Mouse (Mus musculus) ES-Bruce4 (cell line): Measurements from ENCODE around the gene Flad1. TPM values are rescaled to one million over a fixed set of nuclear protein-coding genes. Genes with fewer than 3 reads are reported as not detected.

Source experiments
- H3K27ac ChIP-seq: 2 replicates; pipeline ENCODE4 v1.5.1; 2012; ENCODE audit warnings: low read length, inconsistent platforms; ENCODE audit not compliant: insufficient read depth
- H3K27me3 ChIP-seq: 2 replicates; pipeline ENCODE4 v1.6.1; 2012; ENCODE audit warnings: mild to moderate bottlenecking, low read length, inconsistent platforms; ENCODE audit not compliant: control insufficient read depth, poor library complexity, insufficient read depth, severe bottlenecking
- H3K36me3 ChIP-seq: 2 replicates; pipeline ENCODE4 v1.6.1; 2012; ENCODE audit warnings: inconsistent platforms, mild to moderate bottlenecking, low read length, moderate library complexity; ENCODE audit not compliant: control insufficient read depth, poor library complexity, insufficient read depth, severe bottlenecking
- H3K4me1 ChIP-seq: one replicate; pipeline ENCODE4 v1.8.1; 2011; ENCODE audit warnings: low read length; ENCODE audit not compliant: control insufficient read depth, insufficient read depth
- H3K4me3 ChIP-seq: 2 replicates; pipeline ENCODE4 v1.5.1; 2011; ENCODE audit warnings: low read depth, mild to moderate bottlenecking, low read length
- H3K9ac ChIP-seq: 2 replicates; pipeline ENCODE4 v1.6.1; 2012; ENCODE audit warnings: low read depth, mild to moderate bottlenecking, inconsistent platforms; ENCODE audit not compliant: poor library complexity, severe bottlenecking
- H3K9me3 ChIP-seq: replicated peaks from 2 replicates; pipeline ENCODE4 v1.6.1; 2012; ENCODE audit warnings: mild to moderate bottlenecking, low read length, inconsistent platforms; ENCODE audit not compliant: control insufficient read depth, poor library complexity, insufficient read depth, severe bottlenecking
- CTCF ChIP-seq: IDR thresholded peaks from one replicate; pipeline ENCODE4 v1.8.1; 2011; ENCODE audit warnings: low read depth, low read length
- EP300 ChIP-seq: IDR thresholded peaks from 2 replicates; pipeline ENCODE4 v1.6.1; 2011; ENCODE audit warnings: low read depth, low read length; ENCODE audit not compliant: insufficient read depth
- POLR2A ChIP-seq: IDR thresholded peaks from one replicate; pipeline ENCODE4 v1.8.1; 2011; ENCODE audit warnings: low read length; ENCODE audit not compliant: insufficient read depth
- polyA plus RNA-seq: library from polyadenylated mRNA; stranded (reverse); fragments of >200 nt; gene quantifications from 2 replicates; pipeline ENCODE4 v1.2.4, GENCODE M21; 2011; ENCODE audit warnings: low read depth; ENCODE audit not compliant: missing spikeins, insufficient read depth, insufficient read length

The Flad1 gene
- polyA plus RNA-seq, 1 experiment: 25.1 TPM

DNA sequence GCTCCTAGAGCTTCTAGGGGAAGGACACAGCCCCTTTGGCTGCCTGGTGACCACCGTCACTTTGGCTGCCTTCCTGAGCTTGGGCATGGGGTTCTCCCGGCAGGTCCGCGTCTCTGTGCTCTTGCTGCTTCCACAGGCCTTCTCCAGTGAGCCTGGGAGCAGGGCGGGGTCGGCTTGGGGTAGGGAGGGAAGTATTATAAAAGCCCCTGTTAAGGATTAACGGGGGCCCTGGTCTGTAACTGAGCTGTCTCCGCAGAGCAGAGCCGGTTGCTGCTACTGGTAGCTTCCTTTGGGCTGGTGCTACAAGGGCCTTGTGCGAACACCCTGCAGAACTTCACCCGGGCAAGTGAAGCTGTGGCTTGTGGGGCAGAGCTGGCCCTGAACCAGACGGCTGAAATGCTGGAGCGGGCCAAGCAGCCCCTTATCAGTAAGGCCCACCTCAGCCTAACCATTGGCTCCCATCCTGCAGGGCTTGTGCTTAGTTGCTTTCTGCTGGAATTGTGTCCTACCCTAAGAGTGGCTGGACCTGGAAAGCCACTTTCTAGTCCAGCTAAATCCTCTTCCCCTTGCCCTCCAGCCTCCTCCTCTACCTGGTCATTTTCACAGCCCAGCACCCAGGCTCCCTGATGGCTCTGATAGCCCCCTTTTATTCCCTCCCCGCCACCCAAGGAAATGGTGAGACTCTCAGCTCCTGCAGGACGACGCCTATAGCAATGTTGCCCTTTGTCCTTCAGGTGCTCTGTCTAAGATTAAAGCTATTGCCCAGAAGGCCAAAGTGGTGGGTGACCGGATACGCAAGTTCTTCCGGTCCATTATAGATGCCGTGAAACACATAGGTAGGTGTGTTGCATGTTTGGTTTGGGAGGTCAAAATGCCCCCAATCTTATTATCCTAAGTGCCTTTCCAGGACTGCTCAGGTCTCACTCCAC lies 45.9 kb downstream of the Flad1 start:
- Histone ChIP-seq H3K27ac (no peak overlapping the region), H3K9me3 (no peaks in the 10 kb centered on the region), H3K27me3 (no peaks in the 10 kb centered on the region), H3K4me3 (peak overlapping the region; percentile 18), H3K9ac (no peak overlapping the region), H3K4me1 (peaks cover 2% of the 10 kb centered on the region), H3K36me3 (no peaks in the 10 kb centered on the region)
- no peak for TF ChIP-seq CTCF
- TF ChIP-seq POLR2A: no peak
- TF ChIP-seq EP300: no peak

DNA sequence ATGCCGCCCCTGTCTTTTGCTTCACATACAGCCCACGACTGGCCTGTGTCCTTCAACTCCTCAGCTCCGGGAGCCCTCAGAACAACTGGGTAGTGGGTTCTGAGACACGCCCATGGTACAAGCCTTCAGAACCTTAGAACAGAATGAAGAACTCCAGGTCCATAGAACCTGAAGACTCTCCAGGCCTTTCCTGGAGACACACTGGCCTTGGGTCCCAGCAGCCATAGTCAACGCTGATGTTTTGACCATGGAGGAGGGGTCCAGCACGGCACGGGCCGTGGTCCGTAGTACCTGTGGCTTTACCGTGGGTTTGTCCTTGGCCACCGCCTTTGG lies 46.6 kb downstream of the Flad1 start, which contains the start of gene Dcst1:
Dcst1 (minus strand) TSS at position 101 of the 333 bp plus-strand sequence.
- H3K9ac ChIP-seq: no peak within 1 kb of the TSS
- no peaks in the 10 kb centered on the region for H3K4me1 ChIP-seq
- H3K4me3 ChIP-seq: peak within 1 kb of the TSS; percentile 18
- no peaks in the 10 kb centered on the region for H3K9me3 ChIP-seq
- no peak within 1 kb of the TSS for H3K27ac ChIP-seq
- no peaks in the 10 kb centered on the region for H3K36me3 ChIP-seq
- TF ChIP-seq POLR2A (no peak), CTCF (no peak), EP300 (no peak)
- no peaks in the 10 kb centered on the region for H3K27me3 ChIP-seq

DNA sequence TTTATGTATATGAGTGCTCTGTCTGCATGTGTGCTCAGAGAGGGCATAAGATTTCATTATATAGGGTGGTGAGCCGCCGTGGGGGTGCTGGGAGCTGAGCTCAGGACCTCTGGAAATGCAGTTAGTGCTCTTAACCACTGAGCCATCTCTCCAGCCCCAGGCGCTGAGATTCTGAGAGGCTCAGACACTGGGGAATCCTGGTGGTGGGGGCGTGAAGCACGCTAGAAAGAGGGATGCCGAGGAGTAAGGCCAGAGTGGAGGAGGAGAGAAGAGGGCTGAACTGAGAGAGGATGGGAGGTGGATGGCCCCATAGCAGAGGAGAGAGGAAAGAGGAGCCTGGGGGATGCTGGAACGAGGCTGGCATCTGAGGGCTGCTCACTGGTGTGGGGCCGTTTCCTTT lies 47.0 kb downstream of the Flad1 start:
- no peak overlapping the region for H3K4me3 ChIP-seq
- H3K9ac ChIP-seq: no peak overlapping the region
- no peaks in the 10 kb centered on the region for H3K36me3 ChIP-seq
- no peaks in the 10 kb centered on the region for H3K4me1 ChIP-seq
- H3K27me3 ChIP-seq: no peaks in the 10 kb centered on the region
- H3K9me3 ChIP-seq: no peaks in the 10 kb centered on the region
- TF ChIP-seq POLR2A: no peak
- TF ChIP-seq EP300: no peak
- TF ChIP-seq CTCF: no peak
- H3K27ac ChIP-seq: no peak overlapping the region

DNA sequence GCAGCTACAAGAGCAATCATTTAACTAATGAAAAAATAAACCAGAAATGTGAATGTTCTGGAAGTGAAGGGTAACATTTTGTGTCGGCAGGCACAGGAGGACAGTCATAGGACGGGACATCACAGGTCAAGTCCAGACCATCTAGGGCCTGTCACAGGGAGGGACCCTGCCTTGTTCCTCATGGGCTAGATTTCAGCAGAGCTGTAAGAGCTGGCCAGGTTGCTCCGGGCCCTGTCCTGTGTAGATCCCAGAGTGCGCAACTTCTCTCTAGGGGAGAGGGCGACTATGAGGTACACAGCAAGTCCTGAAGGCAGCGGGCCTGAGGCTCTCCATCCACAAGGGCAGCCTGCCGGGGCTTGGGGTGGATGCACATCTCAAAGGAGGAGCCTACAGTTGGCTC lies 50.0 kb downstream of the Flad1 start, which contains the start of gene Dcst2:
Dcst2 (plus strand) TSS at position 301 of the 400 bp plus-strand sequence.
- Histone ChIP-seq H3K9me3 (no peaks in the 10 kb centered on the region), H3K4me3 (no peak within 1 kb of the TSS), H3K36me3 (no peaks in the 10 kb centered on the region), H3K27me3 (no peaks in the 10 kb centered on the region), H3K4me1 (no peaks in the 10 kb centered on the region), H3K9ac (no peak within 1 kb of the TSS), H3K27ac (no peak within 1 kb of the TSS)
- TF ChIP-seq CTCF (no peak), POLR2A (no peak), EP300 (no peak)

DNA sequence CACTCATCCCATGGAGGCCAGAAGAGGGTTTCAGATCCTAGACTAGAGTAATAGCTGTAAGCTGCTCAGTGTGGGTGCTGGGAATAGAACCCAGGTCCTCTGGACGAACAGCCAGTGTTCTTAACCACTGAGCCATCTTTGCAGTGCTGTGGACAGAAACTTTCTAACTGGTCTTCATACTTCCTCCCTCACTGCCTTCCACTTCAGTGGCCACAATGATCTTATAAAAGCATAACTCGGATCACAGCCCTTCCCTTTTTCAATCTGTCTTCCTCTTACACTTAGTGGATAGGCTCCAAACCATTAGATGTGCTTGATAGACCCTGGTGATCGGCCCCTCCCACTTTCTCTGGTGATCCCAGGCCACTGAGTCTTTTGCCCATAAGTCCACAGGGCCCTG lies 51.4 kb downstream of the Flad1 start:
- no peaks in the 10 kb centered on the region for H3K4me1 ChIP-seq
- no peaks in the 10 kb centered on the region for H3K9me3 ChIP-seq
- H3K27ac ChIP-seq: no peak overlapping the region
- no peaks in the 10 kb centered on the region for H3K36me3 ChIP-seq
- no peak overlapping the region for H3K9ac ChIP-seq
- H3K4me3 ChIP-seq: no peak overlapping the region
- no peaks in the 10 kb centered on the region for H3K27me3 ChIP-seq
- TF ChIP-seq POLR2A: no peak
- TF ChIP-seq CTCF: no peak
- no peak for TF ChIP-seq EP300

GRCm38 (mm10) chr3:89359630-89360029 lies 52.0 kb downstream of the Flad1 start:
- no peak overlapping the region for H3K9ac ChIP-seq

More at GRCm38 (mm10) chr3:89359630-89360029, 52.0 kb downstream of the Flad1 start:
- H3K27ac ChIP-seq: no peak overlapping the region
- H3K27me3 ChIP-seq: no peaks in the 10 kb centered on the region
- H3K36me3 ChIP-seq: no peaks in the 10 kb centered on the region
- no peak overlapping the region for H3K4me3 ChIP-seq
- no peaks in the 10 kb centered on the region for H3K4me1 ChIP-seq
- TF ChIP-seq POLR2A: no peak
- TF ChIP-seq CTCF: no peak
- no peak for TF ChIP-seq EP300
- H3K9me3 ChIP-seq: no peaks in the 10 kb centered on the region
